Mouse (Mus musculus): ENCODE results near the gene Rbm42. TPM values are rescaled to one million over a fixed set of nuclear protein-coding genes. Genes with fewer than 3 reads are reported as not detected.

Gene Rbm42
- total and polyA plus RNA-seq, 3 experiments, result 65.3 to 109 (median 105) TPM

GRCm38 (mm10) chr7:30593579-30594509 is 56.3 kb downstream of the Rbm42 start:
- TF ChIP-seq USF2 (conservative IDR thresholded peaks at IDR 0.05; ENCODE audit: low read depth, low read length) (no peak; the same call in 1 of the 2 replicates), EP300 (IDR thresholded peaks at IDR 0.05; ENCODE audit: low read length) (peak; percentile 97), USF1 (IDR thresholded peaks at IDR 0.05; ENCODE audit: low read depth, low read length) (no peak), RAD21 (IDR thresholded peaks at IDR 0.05; ENCODE audit: low read depth, low read length) (no peak), E2F4 (IDR thresholded peaks at IDR 0.05; ENCODE audit: insufficient replicate concordance, low read depth, low read length) (no peak), ELF1 (IDR thresholded peaks at IDR 0.05; ENCODE audit: low read depth, low read length) (no peak), MAX (IDR thresholded peaks at IDR 0.05; ENCODE audit: low read length) (no peak; the same call in 1 of the 2 replicates), IRF4 (IDR thresholded peaks at IDR 0.05; ENCODE audit: low read depth, low read length) (peak; percentile 99), TBP (conservative IDR thresholded peaks at IDR 0.05; ENCODE audit: low read depth, low read length) (peak; percentile 84), RCOR1 (conservative IDR thresholded peaks at IDR 0.05; ENCODE audit: low read depth, low read length) (peak; percentile 58; the same call in 1 of the 2 replicates), MEF2A (IDR thresholded peaks at IDR 0.05; ENCODE audit: borderline replicate concordance, low read depth, low read length) (peak; percentile 47), JUND (conservative IDR thresholded peaks at IDR 0.05; ENCODE audit: low read depth, low read length) (peak; percentile 97), SMC3 (IDR thresholded peaks at IDR 0.05; ENCODE audit: low read depth, low read length) (no peak; the same call in 1 of the 2 replicates), POLR2AphosphoS2 (IDR thresholded peaks at IDR 0.05; ENCODE audit: low read depth, low read length) (peak; percentile 38; the same call in 1 of the 2 replicates), CHD2 (IDR thresholded peaks at IDR 0.05; ENCODE audit: low read length) (peak; percentile 74), NRF1 (IDR thresholded peaks at IDR 0.05; ENCODE audit: low read depth, low read length) (no peak), ETS1 (conservative IDR thresholded peaks at IDR 0.05; ENCODE audit: low read depth, low read length) (peak; percentile 67), MYC (IDR thresholded peaks at IDR 0.05; ENCODE audit: low read depth, low read length) (peak; percentile 77), JUN (IDR thresholded peaks at IDR 0.05; ENCODE audit: insufficient read depth, low read depth, low read length) (peak; percentile 91), POLR2A (IDR thresholded peaks at IDR 0.05; ENCODE audit: low read depth, low read length) (peak; percentile 72), BHLHE40 (IDR thresholded peaks at IDR 0.05; ENCODE audit: low read depth, low read length) (peak; percentile 60), TCF12 (IDR thresholded peaks at IDR 0.05; ENCODE audit: low read depth, low read length) (peak; percentile 59; the same call in 1 of the 2 replicates), NELFE (IDR thresholded peaks at IDR 0.05; ENCODE audit: low read depth, low read length) (peak; percentile 45; the same call in 1 of the 2 replicates), CTCF (conservative IDR thresholded peaks at IDR 0.05 in 1 of 2, IDR thresholded peaks at IDR 0.05 in 1 of 2; ENCODE audit: low read depth in 2 of 2, low read length in 2 of 2) (no peak), MXI1 (IDR thresholded peaks at IDR 0.05; ENCODE audit: low read depth, low read length) (peak; percentile 11; the same call in 1 of the 2 replicates), ZMIZ1 (IDR thresholded peaks at IDR 0.05; ENCODE audit: low read depth, low read length) (no peak; the same call in none of the 2 replicates), SIN3A (IDR thresholded peaks at IDR 0.05; ENCODE audit: low read length) (0 out of 2 replicates have a peak, but pooled peaks have one; percentile 60), CHD1 (IDR thresholded peaks at IDR 0.05; ENCODE audit: low read depth, low read length) (no peak), PAX5 (IDR thresholded peaks at IDR 0.05; ENCODE audit: low read length) (no peak), MAZ (IDR thresholded peaks at IDR 0.05; ENCODE audit: low read depth, low read length) (no peak; the same call in 1 of the 2 replicates)
- peak; percentile 91 for DNase-seq (ENCODE audit: extremely low read depth)
- in situ Hi-C loops (cut with MboI; ENCODE audit: low pct_ligation_motif_present, low pct_unique_long_range_greater_than_20kb, low sequenced_read_pairs), result no loop called here
- Histone ChIP-seq H3K27ac (ENCODE audit: insufficient read depth, low read depth) (peak overlapping the region; percentile 100), H3K9ac (ENCODE audit: insufficient read depth, low read depth) (peak overlapping the region; percentile 74), H3K4me3 (replicated peaks in 1 of 3; ENCODE audit: low read depth in 2 of 3, low read length in 2 of 3, poor library complexity in 1 of 3) (peak overlapping the region; percentile 84 to 93 (median 89)), H3K9me3 (replicated peaks; ENCODE audit: low read length) (no peaks in the 10 kb centered on the region), H3K79me2 (replicated peaks; ENCODE audit: control insufficient read depth, extremely low read depth, insufficient read depth, poor library complexity, severe bottlenecking) (peaks cover 33% of the 10 kb centered on the region), H3K4me2 (ENCODE audit: insufficient read depth, low read depth, poor library complexity, severe bottlenecking) (peak overlapping the region; percentile 93), H3K36me3 (replicated peaks in 1 of 2; ENCODE audit: control insufficient read depth in 1 of 2, insufficient read depth in 1 of 2, low read length in 1 of 2) (peaks cover 0 to 14% of the 10 kb centered on the region in 2 experiments), H3K27me3 (replicated peaks) (no peaks in the 10 kb centered on the region), H3K4me1 (ENCODE audit: control insufficient read depth in 1 of 2, insufficient read depth in 2 of 2) (peaks cover 16 to 46% of the 10 kb centered on the region in 2 experiments)
- dilution Hi-C loops (cut with MboI; ENCODE audit: extremely low pct_ligation_motif_present, extremely low pct_unique_long_range_greater_than_20kb, low sequenced_read_pairs), result no loop called here

Measured in CH12.LX (cell line).